Mouse (Mus musculus) embryonic facial prominence, embryonic 10.5 days (tissue): ENCODE results near the gene Uimc1. TPM values are rescaled to one million over a fixed set of nuclear protein-coding genes. Genes with fewer than 3 reads are reported as not detected.

Experiments
- DNase-seq: peaks from one replicate; pipeline ENCODE4 v3.0.0-alpha.2; 2017; ENCODE audit warnings: low spot score
- H3K27ac ChIP-seq: fragments of 300-500 bp; sonication (generic); replicated peaks from 2 replicates; pipeline ENCODE4 v1.5.1; 2016; ENCODE audit warnings: mild to moderate bottlenecking
- H3K27me3 ChIP-seq: fragments of 300-500 bp; sonication (generic); replicated peaks from 2 replicates; pipeline ENCODE4 v1.6.1; 2016; ENCODE audit warnings: low read depth, mild to moderate bottlenecking; ENCODE audit not compliant: poor library complexity, severe bottlenecking
- H3K36me3 ChIP-seq: fragments of 300-500 bp; sonication (generic); replicated peaks from 2 replicates; pipeline ENCODE4 v1.6.1; 2016; ENCODE audit warnings: mild to moderate bottlenecking, moderate library complexity
- H3K4me1 ChIP-seq: fragments of 300-500 bp; sonication (generic); 2 replicates; pipeline ENCODE4 v1.6.1; 2016
- H3K4me3 ChIP-seq: fragments of 300-500 bp; sonication (generic); 2 replicates; pipeline ENCODE4 v1.5.1; 2016; ENCODE audit warnings: mild to moderate bottlenecking, moderate library complexity
- H3K9me3 ChIP-seq: fragments of 300-500 bp; sonication (generic); 2 replicates; pipeline ENCODE4 v1.6.1; 2016; ENCODE audit warnings: mild to moderate bottlenecking
- WGBS: fragments of 180-500 bp; shearing (Covaris S2); methylation state at CpG from one replicate; pipeline ENCODE4 v1.1.7; 2016; 5-methylcytosine and 5-hydroxymethylcytosine counted together
- polyA plus RNA-seq: library from polyadenylated mRNA; unstranded; fragments of >200 nt; fragmentation: Nextera tagmentation; extraction: Ambion mirVana; gene quantifications from 2 replicates; pipeline ENCODE4 v1.2.1, GENCODE M21; 2016

The Uimc1 gene
- polyA plus RNA-seq, 1 experiment from 2014 or later = 23.9 TPM

GRCm38 (mm10) chr13:55006415-55006742 lies 93.7 kb downstream of the Uimc1 start:
- Histone ChIP-seq H3K27me3 (peaks cover 84% of the 10 kb centered on the region), H3K36me3 (no peaks in the 10 kb centered on the region), H3K9me3 (no peaks in the 10 kb centered on the region), H3K4me3 (no peak overlapping the region), H3K27ac (no peak overlapping the region), H3K4me1 (peaks cover 17% of the 10 kb centered on the region)
- WGBS = 85% methylated on average over 7 of the region's 7 CpGs
- no peak for DNase-seq

GRCm38 (mm10) chr13:55005691-55006414 lies 94.2 kb downstream of the Uimc1 start:
- Histone ChIP-seq H3K27me3 (peaks cover 85% of the 10 kb centered on the region), H3K4me3 (no peak overlapping the region), H3K4me1 (peaks cover 17% of the 10 kb centered on the region), H3K36me3 (no peaks in the 10 kb centered on the region), H3K27ac (no peak overlapping the region), H3K9me3 (no peaks in the 10 kb centered on the region)
- 83% methylated on average over 31 of the region's 31 CpGs for WGBS
- no peak for DNase-seq

GRCm38 (mm10) chr13:55004646-55005045 lies 95.5 kb downstream of the Uimc1 start:
- Histone ChIP-seq H3K9me3 (no peaks in the 10 kb centered on the region), H3K4me3 (no peak overlapping the region), H3K27me3 (peaks cover 85% of the 10 kb centered on the region), H3K36me3 (no peaks in the 10 kb centered on the region), H3K27ac (no peak overlapping the region), H3K4me1 (peaks cover 17% of the 10 kb centered on the region)
- DNase-seq = no peak
- 78% methylated on average over 11 of the region's 11 CpGs for whole genome bisulfite sequencing

- Histone ChIP-seq H3K27ac (no peak overlapping the region), H3K9me3 (no peaks in the 10 kb centered on the region), H3K4me3 (no peak overlapping the region), H3K27me3 (peaks cover 86% of the 10 kb centered on the region), H3K4me1 (peaks cover 20% of the 10 kb centered on the region), H3K36me3 (no peaks in the 10 kb centered on the region)
- no peak for DNase-seq
- 86% methylated on average over 10 of the region's 10 CpGs for WGBS
Measured at GRCm38 (mm10) chr13:55002090-55002489, 98.0 kb downstream of the Uimc1 start.

GRCm38 (mm10) chr13:55000433-55000832 lies 99.7 kb downstream of the Uimc1 start:
- DNase-seq = no peak
- H3K27ac ChIP-seq = no peak overlapping the region
- no peaks in the 10 kb centered on the region for H3K9me3 ChIP-seq
- H3K27me3 ChIP-seq = peaks cover 84% of the 10 kb centered on the region
- 81% methylated on average over 10 of the region's 10 CpGs for WGBS
- no peak overlapping the region for H3K4me3 ChIP-seq
- no peaks in the 10 kb centered on the region for H3K36me3 ChIP-seq
- peaks cover 33% of the 10 kb centered on the region for H3K4me1 ChIP-seq

GRCm38 (mm10) chr13:54997568-54997967 lies 102.5 kb downstream of the Uimc1 start:
- no peak for DNase-seq
- peak overlapping the region; percentile 45; the same call in 1 of the 2 replicates for H3K27ac ChIP-seq
- no peaks in the 10 kb centered on the region for H3K36me3 ChIP-seq
- H3K27me3 ChIP-seq = peaks cover 80% of the 10 kb centered on the region
- 87% methylated on average over 8 of the region's 8 CpGs for WGBS
- peaks cover 53% of the 10 kb centered on the region for H3K4me1 ChIP-seq
- H3K4me3 ChIP-seq = no peak overlapping the region
- H3K9me3 ChIP-seq = no peaks in the 10 kb centered on the region

GRCm38 (mm10) chr13:54995161-54995560 lies 104.9 kb downstream of the Uimc1 start:
- Histone ChIP-seq H3K4me3 (no peak overlapping the region), H3K27ac (peak overlapping the region; percentile 25; the same call in 1 of the 2 replicates), H3K36me3 (no peaks in the 10 kb centered on the region), H3K9me3 (no peaks in the 10 kb centered on the region), H3K4me1 (peaks cover 57% of the 10 kb centered on the region), H3K27me3 (peaks cover 77% of the 10 kb centered on the region)
- 56% methylated on average over 6 of the region's 6 CpGs for WGBS
- no peak for DNase-seq

- Histone ChIP-seq H3K36me3 (no peaks in the 10 kb centered on the region), H3K9me3 (no peaks in the 10 kb centered on the region), H3K27ac (peak overlapping the region; percentile 62; the same call in 1 of the 2 replicates), H3K4me1 (peaks cover 63% of the 10 kb centered on the region), H3K27me3 (peaks cover 71% of the 10 kb centered on the region), H3K4me3 (no peak overlapping the region)
- peak; percentile 47 for DNase-seq
- WGBS = 6% methylated on average over 4 of the region's 4 CpGs
Measured at GRCm38 (mm10) chr13:54994576-54994975, 105.5 kb downstream of the Uimc1 start.

- 84% methylated on average over 7 of the region's 7 CpGs for WGBS
- no peak overlapping the region for H3K4me3 ChIP-seq
- no peak for DNase-seq
- no peaks in the 10 kb centered on the region for H3K36me3 ChIP-seq
- H3K27me3 ChIP-seq = peaks cover 62% of the 10 kb centered on the region
- peaks cover 78% of the 10 kb centered on the region for H3K4me1 ChIP-seq
- no peaks in the 10 kb centered on the region for H3K9me3 ChIP-seq
- H3K27ac ChIP-seq = no peak overlapping the region
Measured at GRCm38 (mm10) chr13:54992215-54992614, 107.9 kb downstream of the Uimc1 start.

- H3K27ac ChIP-seq = no peak overlapping the region
- DNase-seq = no peak
- WGBS = 48% methylated on average over 7 of the region's 7 CpGs
- H3K4me1 ChIP-seq = peaks cover 46% of the 10 kb centered on the region
- H3K27me3 ChIP-seq = peaks cover 60% of the 10 kb centered on the region
- H3K36me3 ChIP-seq = no peaks in the 10 kb centered on the region
- no peaks in the 10 kb centered on the region for H3K9me3 ChIP-seq
- H3K4me3 ChIP-seq = no peak overlapping the region
Measured at GRCm38 (mm10) chr13:54988181-54988760, 111.8 kb downstream of the Uimc1 start.

GRCm38 (mm10) chr13:54987405-54987804 lies 112.7 kb downstream of the Uimc1 start:
- H3K9me3 ChIP-seq = no peaks in the 10 kb centered on the region
- 78% methylated on average over 9 of the region's 9 CpGs for WGBS
- no peak overlapping the region for H3K4me3 ChIP-seq
- peaks cover 37% of the 10 kb centered on the region for H3K4me1 ChIP-seq
- H3K27me3 ChIP-seq = peaks cover 60% of the 10 kb centered on the region
- DNase-seq = no peak
- H3K36me3 ChIP-seq = no peaks in the 10 kb centered on the region
- no peak overlapping the region for H3K27ac ChIP-seq

GRCm38 (mm10) chr13:54983614-54984013 lies 116.5 kb downstream of the Uimc1 start:
- H3K9me3 ChIP-seq = no peaks in the 10 kb centered on the region
- peaks cover 73% of the 10 kb centered on the region for H3K27me3 ChIP-seq
- peaks cover 46% of the 10 kb centered on the region for H3K4me1 ChIP-seq
- no peaks in the 10 kb centered on the region for H3K36me3 ChIP-seq
- no peak overlapping the region for H3K27ac ChIP-seq
- WGBS = 71% methylated on average over 2 of the region's 2 CpGs
- no peak overlapping the region for H3K4me3 ChIP-seq
- DNase-seq = peak; percentile 27

GRCm38 (mm10) chr13:54983001-54983400 lies 117.1 kb downstream of the Uimc1 start:
- Histone ChIP-seq H3K9me3 (no peaks in the 10 kb centered on the region), H3K36me3 (no peaks in the 10 kb centered on the region), H3K4me1 (peaks cover 41% of the 10 kb centered on the region), H3K27ac (no peak overlapping the region), H3K27me3 (peaks cover 71% of the 10 kb centered on the region), H3K4me3 (no peak overlapping the region)
- WGBS = 83% methylated on average over 8 of the region's 8 CpGs
- no peak for DNase-seq
